Mouse (Mus musculus) naive thymus-derived CD4-positive, alpha-beta T cell, adult 2 months (primary cell): ENCODE measurements around the gene Tctn1.

Experiments used
- DNase-seq: peaks from one replicate; pipeline ENCODE4 v3.0.0-alpha.2; 2011; ENCODE audit warnings: low read depth

The Tctn1 gene

GRCm38 (mm10) chr5:122263933-122264905 lies at the start of gene Tctn1:
TSS of gene Tctn1 (minus strand) at chr5:122264460.
- DNase-seq = peak; percentile 95

DNA sequence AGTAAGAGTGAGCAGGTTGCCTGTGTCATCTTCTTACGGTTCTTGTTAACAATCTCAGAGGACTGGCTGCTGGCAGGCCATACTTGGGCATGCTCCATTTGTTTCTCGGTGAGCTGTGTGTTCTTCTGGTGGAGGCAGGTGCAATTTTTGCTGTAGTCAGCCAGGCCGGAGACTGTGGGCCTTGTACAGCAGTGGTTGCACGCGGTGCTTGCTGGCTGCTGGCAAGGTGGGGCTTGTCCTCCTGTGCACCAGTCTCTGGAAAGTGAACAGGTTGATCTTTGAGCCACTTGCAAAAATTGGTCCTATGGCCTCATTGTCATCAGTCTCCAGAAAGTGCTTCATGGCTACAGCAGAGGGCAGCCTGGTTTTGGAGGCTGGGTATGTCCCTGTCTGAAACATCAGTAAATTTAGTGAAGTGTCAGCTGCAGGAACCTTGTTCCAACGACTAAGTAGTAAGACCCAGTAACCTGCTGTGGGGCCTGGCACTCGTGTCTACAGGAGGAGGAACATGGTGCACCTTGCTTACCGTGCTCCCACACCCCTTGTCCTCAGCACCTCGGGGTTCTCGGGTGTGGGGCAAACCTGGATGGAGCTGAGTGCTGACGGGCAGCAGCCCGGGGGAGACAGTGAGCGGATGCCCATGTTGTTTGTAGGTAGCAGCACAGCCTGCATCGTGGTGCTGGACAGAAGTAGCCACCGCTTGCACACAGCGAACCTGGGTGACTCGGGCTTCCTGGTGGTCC lies 48.9 kb upstream of the Tctn1 start:
- no peak for DNase-seq

GRCm38 (mm10) chr5:122312346-122312745 lies 48.1 kb upstream of the Tctn1 start:
- no peak for DNase-seq

GRCm38 (mm10) chr5:122311692-122312091 lies 47.4 kb upstream of the Tctn1 start:
- DNase-seq = no peak

- peak; percentile 49 for DNase-seq
These were observed 46.4 kb upstream of the Tctn1 start for GRCm38 (mm10) chr5:122310699-122311098.

DNA sequence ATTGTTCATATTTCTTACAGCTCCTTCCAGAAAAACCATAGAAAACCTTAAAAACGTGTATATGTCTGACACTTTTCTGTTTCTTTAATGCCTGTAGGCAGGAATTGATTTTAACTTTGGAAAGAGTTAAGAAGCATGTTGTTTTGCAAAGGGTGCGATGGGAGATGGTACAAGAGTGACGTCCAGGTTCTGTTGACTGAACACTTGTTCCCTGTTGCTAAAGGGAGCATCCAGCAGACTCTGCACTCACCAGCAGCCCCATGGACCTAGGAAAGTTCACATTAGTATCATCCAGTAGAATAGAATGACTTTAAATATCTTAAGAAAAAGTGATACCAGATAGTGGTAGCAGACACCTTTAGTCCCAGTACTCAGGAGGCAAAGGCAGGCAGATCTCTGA lies 42.3 kb upstream of the Tctn1 start:
- DNase-seq = no peak

GRCm38 (mm10) chr5:122305472-122305871 lies 41.2 kb upstream of the Tctn1 start:
- no peak for DNase-seq

DNA sequence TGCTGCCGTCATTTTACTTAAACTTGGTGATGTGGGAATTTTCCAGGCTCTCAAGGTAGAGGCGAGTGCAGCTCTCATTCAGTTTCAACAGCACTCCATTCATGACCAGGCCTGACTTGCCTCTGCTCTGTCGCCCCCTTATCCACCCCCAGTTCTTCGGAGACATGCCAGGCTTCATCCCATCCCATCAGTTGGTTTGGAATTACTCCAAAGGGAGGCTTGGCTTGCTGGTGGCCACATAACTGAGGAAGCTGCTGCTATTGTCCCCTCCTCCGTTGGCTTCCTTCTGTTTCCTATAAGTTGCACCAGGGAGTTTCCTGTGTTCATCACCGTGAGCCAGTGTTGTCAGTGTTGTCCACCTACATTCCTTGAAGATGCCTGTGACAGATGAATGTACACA lies 40.3 kb upstream of the Tctn1 start:
- no peak for DNase-seq

- DNase-seq = no peak
These were observed 39.7 kb upstream of the Tctn1 start for GRCm38 (mm10) chr5:122303937-122304336.

DNA sequence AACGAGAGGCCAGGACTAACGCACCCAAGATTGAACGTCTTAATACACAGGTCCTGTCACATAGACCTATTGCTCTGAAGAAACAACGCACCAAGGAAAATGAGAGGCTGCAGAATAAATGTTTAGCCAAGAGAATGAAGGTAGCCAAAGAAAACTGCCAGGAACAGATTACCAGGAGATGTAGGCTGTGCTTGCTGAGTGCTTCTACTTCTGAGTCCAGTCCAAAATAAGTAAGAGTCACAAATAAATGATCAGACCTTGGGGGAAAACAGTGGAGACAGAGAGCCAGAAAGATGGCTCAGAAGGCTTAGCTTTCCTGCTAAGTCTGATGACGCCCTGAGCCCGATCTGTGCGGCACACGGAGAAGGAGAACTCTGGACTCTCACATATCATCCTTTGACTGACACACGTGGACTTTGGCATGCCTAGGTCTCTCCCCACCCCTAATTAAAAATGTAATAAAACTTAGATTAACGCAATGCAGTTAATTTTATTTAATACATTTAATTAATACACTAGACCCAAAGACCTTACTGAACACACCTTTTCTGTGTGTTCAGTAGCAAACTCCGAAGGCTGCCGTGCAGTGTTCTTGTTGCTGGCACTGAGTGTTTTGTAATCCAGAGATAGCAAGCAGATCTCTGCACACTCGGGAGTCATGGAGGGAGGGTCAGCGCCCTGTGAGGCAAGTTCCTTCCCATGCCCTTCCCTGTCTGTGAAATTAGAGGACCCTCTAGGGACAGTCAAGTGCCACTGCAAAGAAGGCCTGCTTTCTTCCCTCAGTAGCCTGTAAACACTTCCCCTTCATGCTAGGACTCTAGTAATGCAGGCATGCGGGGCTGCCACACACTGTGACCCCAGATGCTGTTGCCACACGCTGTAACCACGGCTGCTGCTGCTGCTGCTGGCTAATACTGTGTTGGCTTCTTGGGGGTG lies 38.8 kb upstream of the Tctn1 start:
- no peak for DNase-seq

- DNase-seq = no peak
These were observed 35.8 kb upstream of the Tctn1 start for GRCm38 (mm10) chr5:122300071-122300518.

GRCm38 (mm10) chr5:122295113-122295935 lies 31.1 kb upstream of the Tctn1 start:
- no peak for DNase-seq

DNA sequence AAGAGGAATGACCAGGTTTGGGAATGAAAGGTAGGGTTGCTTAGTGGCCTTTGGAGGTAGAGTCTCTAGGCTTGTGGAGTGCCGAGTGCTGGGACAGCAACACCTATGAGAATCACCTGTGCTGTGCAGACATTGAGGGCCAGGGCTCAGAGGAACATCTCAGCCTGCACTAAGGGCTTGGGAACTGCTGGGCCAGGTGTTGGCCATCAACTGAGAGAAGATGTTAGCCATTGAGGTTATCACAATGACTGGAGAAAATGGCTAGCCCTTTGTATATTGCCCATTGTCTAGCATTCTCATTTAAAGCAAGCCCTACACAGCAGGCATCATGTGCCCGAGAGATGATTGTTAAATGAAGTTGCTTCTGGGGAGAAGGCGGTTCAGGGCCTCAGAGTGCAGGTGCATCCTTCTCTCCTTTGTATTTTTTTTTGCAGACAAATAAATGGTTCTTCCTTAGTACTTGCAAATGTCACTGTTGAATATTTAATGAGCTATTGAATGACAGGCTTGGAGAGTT lies 30.0 kb upstream of the Tctn1 start:
- DNase-seq = no peak

DNA sequence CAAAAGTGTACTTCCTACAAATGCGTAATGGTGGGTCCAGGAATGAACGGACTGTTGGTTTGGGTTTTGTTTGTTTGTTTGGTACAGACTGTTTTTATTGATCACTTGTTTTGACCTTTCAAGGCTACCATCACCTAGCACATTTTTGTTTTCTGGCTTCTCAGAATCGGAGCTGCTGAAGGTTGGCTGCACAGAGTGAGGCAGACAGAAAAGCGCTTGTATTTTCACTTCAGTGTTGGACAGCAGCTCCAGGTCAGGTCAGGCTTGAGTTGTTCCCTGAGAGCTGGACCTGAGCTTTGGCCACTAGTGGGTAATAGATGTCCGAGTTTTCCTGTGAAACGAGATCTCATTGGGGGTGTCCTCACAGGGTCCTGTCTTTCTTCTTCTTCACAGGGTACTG lies 28.9 kb upstream of the Tctn1 start:
- DNase-seq = no peak

GRCm38 (mm10) chr5:122291553-122292339 lies 27.5 kb upstream of the Tctn1 start:
- DNase-seq = peak; percentile 68

DNA sequence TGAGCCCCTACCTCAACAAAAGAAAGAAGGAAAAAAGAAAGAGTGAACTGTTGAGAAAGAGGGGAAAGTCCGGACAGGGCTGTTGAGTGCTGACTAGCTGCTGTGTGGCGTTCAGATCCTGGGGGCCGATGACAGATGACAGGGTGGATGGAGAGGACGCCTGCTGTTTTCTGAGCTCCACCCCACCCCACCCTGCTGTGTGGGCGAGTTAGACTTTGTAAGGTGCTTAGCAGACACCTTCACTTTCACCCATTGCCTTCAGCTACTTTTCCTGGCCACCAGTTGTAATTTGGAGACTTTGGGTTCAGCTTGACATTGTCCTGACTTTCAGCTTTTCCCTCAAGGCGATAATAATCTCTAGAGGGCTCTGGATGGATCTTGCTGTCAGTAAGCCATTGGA lies 26.9 kb upstream of the Tctn1 start:
- peak; percentile 62 for DNase-seq

DNA sequence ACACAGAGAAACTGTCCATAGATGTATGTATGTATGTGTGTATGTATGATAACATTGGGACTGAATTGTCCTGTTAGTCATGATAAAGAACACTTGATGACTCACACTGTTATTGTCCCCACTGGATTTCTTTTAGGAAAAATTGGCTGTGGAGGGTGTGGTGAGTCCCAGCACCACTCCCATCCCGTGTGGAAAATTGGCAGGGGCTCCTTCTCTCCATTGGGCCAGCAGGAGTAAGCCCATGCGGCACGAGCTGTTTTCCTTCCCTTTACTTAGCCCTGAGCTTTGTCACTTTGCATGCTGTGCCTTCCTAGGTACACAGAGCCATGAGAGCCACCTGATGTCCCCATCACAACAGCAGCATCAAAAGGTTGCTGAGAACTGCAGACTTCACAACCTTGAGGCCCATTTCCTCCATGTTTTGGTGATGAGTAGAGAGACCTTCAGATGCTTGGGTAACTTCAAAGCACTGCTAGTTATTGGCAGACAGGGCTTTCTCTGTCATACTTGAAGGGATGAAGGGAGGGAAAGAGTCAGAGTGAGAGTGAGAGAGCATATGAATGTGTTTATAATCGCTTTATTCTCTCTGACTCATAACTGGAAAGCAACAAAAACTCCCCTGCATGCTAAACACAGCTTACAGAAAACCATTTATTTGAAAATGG lies 24.0 kb upstream of the Tctn1 start:
- peak; percentile 89 for DNase-seq

GRCm38 (mm10) chr5:122287026-122287425 lies 22.8 kb upstream of the Tctn1 start:
- peak; percentile 43 for DNase-seq

GRCm38 (mm10) chr5:122286191-122286590 lies 21.9 kb upstream of the Tctn1 start:
- DNase-seq = no peak
